Mouse (Mus musculus): ENCODE results near the gene Mrpl11. TPM values are rescaled to one million over a fixed set of nuclear protein-coding genes. Genes with fewer than 3 reads are reported as not detected.

Mrpl11 gene
- total and polyA plus RNA-seq, 3 experiments: 74.0 to 171 (median 102) TPM

- Histone ChIP-seq H3K4me1 (ENCODE audit: control insufficient read depth in 1 of 2, insufficient read depth in 2 of 2) (peaks cover 4 to 5% of the 10 kb centered on the region in 2 experiments), H3K9ac (ENCODE audit: insufficient read depth, low read depth) (no peak overlapping the region), H3K27me3 (replicated peaks) (peaks cover 85% of the 10 kb centered on the region), H3K4me2 (ENCODE audit: insufficient read depth, low read depth, poor library complexity, severe bottlenecking) (no peak overlapping the region), H3K4me3 (replicated peaks in 1 of 3; ENCODE audit: low read depth in 2 of 3, low read length in 2 of 3, poor library complexity in 1 of 3) (no peak overlapping the region), H3K79me2 (replicated peaks; ENCODE audit: control insufficient read depth, extremely low read depth, insufficient read depth, poor library complexity, severe bottlenecking) (no peaks in the 10 kb centered on the region), H3K9me3 (replicated peaks; ENCODE audit: low read length) (no peaks in the 10 kb centered on the region), H3K36me3 (replicated peaks in 1 of 2; ENCODE audit: control insufficient read depth in 1 of 2, insufficient read depth in 1 of 2, low read length in 1 of 2) (no peaks in the 10 kb centered on the region), H3K27ac (ENCODE audit: insufficient read depth, low read depth) (no peak overlapping the region)
- in situ Hi-C loops (cut with MboI; ENCODE audit: low pct_ligation_motif_present, low pct_unique_long_range_greater_than_20kb, low sequenced_read_pairs) (no loop called here), dilution Hi-C loops (cut with MboI; ENCODE audit: extremely low pct_ligation_motif_present, extremely low pct_unique_long_range_greater_than_20kb, low sequenced_read_pairs) (no loop called here)
- no peak for DNase-seq (ENCODE audit: extremely low read depth)
- TF ChIP-seq JUN (IDR thresholded peaks at IDR 0.05; ENCODE audit: insufficient read depth, low read depth, low read length): no peak
- no peak for TF ChIP-seq ZNF384 (IDR thresholded peaks at IDR 0.05; ENCODE audit: low read depth, low read length)
- TF ChIP-seq IRF4 (IDR thresholded peaks at IDR 0.05; ENCODE audit: low read depth, low read length): no peak
- no peak for TF ChIP-seq UBTF (IDR thresholded peaks at IDR 0.05; ENCODE audit: low read depth, low read length)
- TF ChIP-seq TBP (conservative IDR thresholded peaks at IDR 0.05; ENCODE audit: low read depth, low read length): no peak
- no peak for TF ChIP-seq MAFK (IDR thresholded peaks at IDR 0.05; ENCODE audit: insufficient replicate concordance, low read length)
- TF ChIP-seq RAD21 (IDR thresholded peaks at IDR 0.05; ENCODE audit: low read depth, low read length): no peak
- TF ChIP-seq MAX (IDR thresholded peaks at IDR 0.05; ENCODE audit: low read length): no peak
- no peak for TF ChIP-seq USF2 (conservative IDR thresholded peaks at IDR 0.05; ENCODE audit: low read depth, low read length)
- no peak for TF ChIP-seq GABPA (IDR thresholded peaks at IDR 0.05; ENCODE audit: insufficient replicate concordance, low read depth, low read length)
- TF ChIP-seq NRF1 (IDR thresholded peaks at IDR 0.05; ENCODE audit: low read depth, low read length): no peak
- no peak for TF ChIP-seq RCOR1 (conservative IDR thresholded peaks at IDR 0.05; ENCODE audit: low read depth, low read length)
- TF ChIP-seq EP300 (IDR thresholded peaks at IDR 0.05; ENCODE audit: low read length): no peak
- no peak for TF ChIP-seq POLR2AphosphoS2 (IDR thresholded peaks at IDR 0.05; ENCODE audit: low read depth, low read length)
- no peak for TF ChIP-seq ETS1 (conservative IDR thresholded peaks at IDR 0.05; ENCODE audit: low read depth, low read length)
- TF ChIP-seq PAX5 (IDR thresholded peaks at IDR 0.05; ENCODE audit: low read length): no peak
- TF ChIP-seq ELF1 (IDR thresholded peaks at IDR 0.05; ENCODE audit: low read depth, low read length): no peak
- no peak for TF ChIP-seq SIN3A (IDR thresholded peaks at IDR 0.05; ENCODE audit: low read length)
These were observed 24.3 kb upstream of the Mrpl11 start for GRCm38 (mm10) chr19:4937444-4938310.

GRCm38 (mm10) chr19:4942551-4943252 lies 19.2 kb upstream of the Mrpl11 start, which contains the start of gene Peli3:
Peli3 (minus strand) TSS chr19:4943127.
- H3K27ac ChIP-seq (ENCODE audit: insufficient read depth, low read depth): no peak within 1 kb of the TSS
- peak within 1 kb of the TSS; percentile 80 for H3K4me2 ChIP-seq (ENCODE audit: insufficient read depth, low read depth, poor library complexity, severe bottlenecking)
- H3K9me3 ChIP-seq (replicated peaks; ENCODE audit: low read length): no peaks in the 10 kb centered on the region
- DNase-seq (ENCODE audit: extremely low read depth): peak; percentile 50
- H3K4me1 ChIP-seq (ENCODE audit: control insufficient read depth in 1 of 2, insufficient read depth in 2 of 2): peaks cover 5 to 12% of the 10 kb centered on the region in 2 experiments
- in situ Hi-C loops (cut with MboI; ENCODE audit: low pct_ligation_motif_present, low pct_unique_long_range_greater_than_20kb, low sequenced_read_pairs): no loop called here
- no peak within 1 kb of the TSS for H3K9ac ChIP-seq (ENCODE audit: insufficient read depth, low read depth)
- dilution Hi-C loops (cut with MboI; ENCODE audit: extremely low pct_ligation_motif_present, extremely low pct_unique_long_range_greater_than_20kb, low sequenced_read_pairs): no loop called here
- H3K4me3 ChIP-seq (replicated peaks in 1 of 3; ENCODE audit: low read depth in 2 of 3, low read length in 2 of 3, poor library complexity in 1 of 3): peak within 1 kb of the TSS; percentile 19 to 54 (median 34)
- no peaks in the 10 kb centered on the region for H3K79me2 ChIP-seq (replicated peaks; ENCODE audit: control insufficient read depth, extremely low read depth, insufficient read depth, poor library complexity, severe bottlenecking)
- H3K36me3 ChIP-seq (replicated peaks in 1 of 2; ENCODE audit: control insufficient read depth in 1 of 2, insufficient read depth in 1 of 2, low read length in 1 of 2): no peaks in the 10 kb centered on the region
- TF ChIP-seq POLR2AphosphoS2 (IDR thresholded peaks at IDR 0.05; ENCODE audit: low read depth, low read length) (no peak), TCF12 (IDR thresholded peaks at IDR 0.05; ENCODE audit: low read depth, low read length) (no peak), USF2 (conservative IDR thresholded peaks at IDR 0.05; ENCODE audit: low read depth, low read length) (no peak), ZNF384 (IDR thresholded peaks at IDR 0.05; ENCODE audit: low read depth, low read length) (no peak), MYC (IDR thresholded peaks at IDR 0.05; ENCODE audit: low read depth, low read length) (no peak), MAX (IDR thresholded peaks at IDR 0.05; ENCODE audit: low read length) (no peak), E2F4 (IDR thresholded peaks at IDR 0.05; ENCODE audit: insufficient replicate concordance, low read depth, low read length) (no peak), MAZ (IDR thresholded peaks at IDR 0.05; ENCODE audit: low read depth, low read length) (no peak), NELFE (IDR thresholded peaks at IDR 0.05; ENCODE audit: low read depth, low read length) (no peak), RAD21 (IDR thresholded peaks at IDR 0.05; ENCODE audit: low read depth, low read length) (no peak), CHD2 (IDR thresholded peaks at IDR 0.05; ENCODE audit: low read length) (no peak), ZC3H11A (IDR thresholded peaks at IDR 0.05; ENCODE audit: low read depth, low read length) (no peak), ELF1 (IDR thresholded peaks at IDR 0.05; ENCODE audit: low read depth, low read length) (no peak), IRF4 (IDR thresholded peaks at IDR 0.05; ENCODE audit: low read depth, low read length) (no peak), USF1 (IDR thresholded peaks at IDR 0.05; ENCODE audit: low read depth, low read length) (no peak), SIN3A (IDR thresholded peaks at IDR 0.05; ENCODE audit: low read length) (no peak), CHD1 (IDR thresholded peaks at IDR 0.05; ENCODE audit: low read depth, low read length) (no peak), MEF2A (IDR thresholded peaks at IDR 0.05; ENCODE audit: borderline replicate concordance, low read depth, low read length) (no peak)
- peaks cover 63% of the 10 kb centered on the region for H3K27me3 ChIP-seq (replicated peaks)
